Mouse (Mus musculus): Measurements from ENCODE around the gene Zswim4.
A peak's percentile ranks its signal among the peaks of the same experiment; 100 is the strongest.

DNA sequence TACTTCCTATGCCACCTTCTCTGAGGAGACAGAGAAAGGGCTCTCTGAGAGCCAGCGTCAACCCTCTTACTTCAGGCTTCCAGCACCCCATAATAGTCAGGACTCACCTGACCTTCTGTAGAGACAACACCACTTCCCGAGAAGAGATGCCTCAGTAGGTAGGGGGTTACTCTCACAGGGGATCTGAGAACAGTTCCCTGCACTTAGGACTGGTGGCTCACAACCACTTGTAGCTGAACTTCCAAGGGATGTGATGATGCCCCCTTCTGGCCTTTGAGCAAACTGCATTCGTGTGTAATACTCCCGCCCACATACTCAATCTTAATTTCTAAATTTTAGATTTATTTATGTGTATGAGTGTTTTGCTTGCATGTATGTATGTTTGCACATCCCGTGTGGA lies 43.3 kb downstream of the Zswim4 start:
- TF ChIP-seq EP300 (IDR thresholded peaks at IDR 0.05; ENCODE audit: low read depth) (no peak), CTCF (IDR thresholded peaks at IDR 0.05; ENCODE audit: low read depth) (peak; percentile 76)
